Mouse (Mus musculus): ENCODE results near the gene Shld1. TPM values are rescaled to one million over a fixed set of nuclear protein-coding genes. Genes with fewer than 3 reads are reported as not detected.

Shld1 gene
- polyA plus RNA-seq (2017; shearing (Covaris generic)) = 59.4 TPM

DNA sequence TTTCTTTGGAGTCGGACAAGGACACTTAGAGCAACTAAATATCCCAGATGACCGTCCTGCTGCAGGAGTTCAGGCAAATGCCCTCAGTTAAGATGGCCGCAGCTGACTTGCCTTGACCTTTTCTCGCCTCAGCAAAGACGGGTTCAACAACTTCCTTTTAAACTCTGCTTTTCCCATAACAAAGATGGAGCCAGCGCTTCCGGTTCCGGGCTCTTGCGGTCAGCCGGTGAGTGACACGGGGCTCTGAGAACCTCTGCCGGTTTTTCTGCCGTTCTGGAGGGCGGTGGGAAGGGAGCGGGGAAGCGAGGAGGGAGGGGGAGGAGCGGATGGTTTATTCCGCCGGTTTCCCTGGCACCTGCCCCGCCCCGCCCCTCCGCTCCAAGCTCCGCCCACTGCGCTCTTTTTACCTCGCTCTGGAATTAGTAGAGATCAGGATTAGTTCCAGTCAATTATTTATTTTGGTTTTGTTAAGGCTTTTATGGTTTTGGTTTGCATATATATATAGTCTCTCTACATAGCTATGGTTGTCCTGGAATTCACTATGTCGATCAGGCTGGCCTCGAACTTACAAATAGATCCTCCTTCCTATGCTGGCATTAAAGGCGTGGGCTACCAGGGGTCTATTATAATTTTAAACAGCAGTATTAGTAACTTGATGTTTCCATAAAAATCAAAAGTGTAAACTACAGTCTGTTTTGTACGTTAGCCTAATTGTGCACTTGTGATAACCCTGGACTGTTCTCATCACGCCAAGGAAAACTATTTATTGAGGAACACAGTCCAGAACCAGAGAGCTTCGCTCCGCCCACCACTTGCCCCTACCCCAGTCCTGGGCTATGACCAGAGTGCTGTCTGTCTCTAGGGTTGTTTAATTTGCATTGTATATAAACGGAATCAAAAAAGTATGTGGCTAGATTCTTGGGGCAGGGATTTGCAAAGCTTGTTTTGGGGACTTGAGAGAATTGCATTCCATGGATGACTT is at the start of gene Shld1:
TSS of gene Shld1 (plus strand) at position 176 of the 982 bp plus-strand sequence.

DNA sequence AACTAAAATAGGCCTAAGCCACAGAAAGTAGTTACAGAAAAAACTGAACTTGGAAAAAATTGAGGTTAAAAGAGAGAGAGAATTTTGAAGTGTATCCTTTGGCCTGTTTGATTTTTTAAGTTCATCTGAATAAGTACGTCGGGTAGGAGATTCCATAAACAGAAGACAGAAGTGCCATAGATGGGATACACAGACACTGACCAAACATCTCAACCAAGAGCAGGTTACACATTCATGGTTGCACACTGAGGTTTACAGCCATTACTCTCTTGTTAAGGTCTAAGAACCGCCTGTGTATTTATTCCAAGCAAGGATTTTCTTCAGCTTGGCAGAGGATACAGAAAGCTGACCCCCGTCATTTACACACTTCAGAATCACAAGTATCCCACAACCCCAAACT is 94.2 kb downstream of the Shld1 start, which contains the start of gene Chgb:
TSS of gene Chgb (plus strand) at position 301 of the 400 bp plus-strand sequence.

Other genes with a start within 250 kb of the Shld1 start
- 188 TPM for gene Gpcpd1, start 99.2 kb upstream of the Shld1 start, polyA plus RNA-seq (2017; shearing (Covaris generic))
- 0.77 TPM for gene Chgb, start 94.3 kb downstream of the Shld1 start, polyA plus RNA-seq (2017; shearing (Covaris generic))
- 21.8 TPM for gene Trmt6, start 129.1 kb downstream of the Shld1 start, polyA plus RNA-seq (2017; shearing (Covaris generic))
- 1.5 TPM for gene Mcm8, start 129.2 kb downstream of the Shld1 start, polyA plus RNA-seq (2017; shearing (Covaris generic))
- 14.1 TPM for gene Crls1, start 159.7 kb downstream of the Shld1 start, polyA plus RNA-seq (2017; shearing (Covaris generic))
- 0.96 TPM for gene Lrrn4, start 194.0 kb downstream of the Shld1 start, polyA plus RNA-seq (2017; shearing (Covaris generic))

All from effector memory CD4-positive, alpha-beta T cell, adult 7 months (primary cell).